In the genomic region with DNA sequence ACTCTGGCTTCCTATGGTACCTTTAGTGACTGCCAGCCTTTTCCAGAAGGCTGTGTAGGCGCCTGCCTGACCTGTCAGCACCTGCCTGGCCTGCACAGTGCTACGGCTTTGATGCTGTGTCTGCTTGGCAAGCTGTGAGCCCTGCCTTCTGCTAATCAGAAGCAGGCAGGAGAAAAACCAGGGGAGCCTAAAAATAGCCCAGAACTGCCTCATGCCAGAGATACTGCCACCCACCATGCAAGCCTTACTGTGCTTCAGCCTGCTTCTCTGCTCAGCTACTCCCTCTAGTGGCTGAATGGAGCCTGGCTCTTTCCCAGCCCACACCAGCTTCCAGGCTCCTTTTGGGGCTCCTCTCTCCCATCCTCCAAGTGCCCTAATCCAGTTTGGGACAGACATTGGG, we compare ENCODE assay signal across 9 mouse cellular contexts. TPM values are rescaled to one million over a fixed set of nuclear protein-coding genes. Genes with fewer than 3 reads are reported as not detected.
DNase-seq lines count a peak whose midpoint lies in the region; ATAC-seq lines count a peak whose summit lies in the region.
"Had no signal": no experiment of that assay in that cellular context is flagged by ENCODE, and none has a peak within 500 bp of the region (broad histone marks: within the 10 kb centered on the region; RNA-seq: fewer than 3 reads in every experiment).

No protein-coding gene starts in this region.

- 52% methylated on average over 2 of the region's 2 CpGs for WGBS in forebrain, embryonic 11.5 days
- WGBS in heart, embryonic 15.5 days = 13% methylated on average over 2 of the region's 2 CpGs
- 19% methylated on average over 2 of the region's 2 CpGs for WGBS in liver, embryonic 13.5 days (ENCODE audit: insufficient replicate concordance)
- 45% methylated on average over 2 of the region's 2 CpGs for WGBS in stomach, embryonic 15.5 days

- no peak overlapping the region for H3K4me3 ChIP-seq in forebrain, embryonic 11.5 days (ENCODE audit: low read depth, low read length)
- H3K4me3 ChIP-seq in heart, embryonic 15.5 days = no peak overlapping the region
- no peak overlapping the region for H3K4me3 ChIP-seq in liver, embryonic 13.5 days (replicated peaks)
- H3K4me3 ChIP-seq in stomach, embryonic 15.5 days (replicated peaks) = no peak overlapping the region
- H3K4me3 ChIP-seq: erythroblast, embryonic 14.5 days had no signal

- ATAC-seq in forebrain, embryonic 11.5 days (replicated peaks; ENCODE audit: low FRiP score) = no peak
- peak; percentile 96 for ATAC-seq in heart, embryonic 15.5 days (replicated peaks; ENCODE audit: insufficient number of reproducible peaks, insufficient read depth, low FRiP score, low read depth)
- ATAC-seq in liver, embryonic 13.5 days (ENCODE audit: low read depth) = peak; percentile 88
- peak; percentile 75 for ATAC-seq in stomach, embryonic 15.5 days (ENCODE audit: insufficient read depth, low FRiP score, low read depth)

- no peaks in the 10 kb centered on the region for H3K9me3 ChIP-seq in forebrain, embryonic 11.5 days (ENCODE audit: control insufficient read depth, low read length)
- no peaks in the 10 kb centered on the region for H3K9me3 ChIP-seq in heart, embryonic 15.5 days (replicated peaks)
- H3K9me3 ChIP-seq in liver, embryonic 13.5 days (replicated peaks) = no peaks in the 10 kb centered on the region
- no peaks in the 10 kb centered on the region for H3K9me3 ChIP-seq in stomach, embryonic 15.5 days

- H3K27me3 ChIP-seq in forebrain, embryonic 11.5 days (ENCODE audit: control insufficient read depth, insufficient read depth, low read length) = no peaks in the 10 kb centered on the region; the same call in 1 of the 2 replicates
- H3K27me3 ChIP-seq in heart, embryonic 15.5 days = no peaks in the 10 kb centered on the region
- H3K27me3 ChIP-seq in liver, embryonic 13.5 days = no peaks in the 10 kb centered on the region
- H3K27me3 ChIP-seq in stomach, embryonic 15.5 days (replicated peaks) = no peaks in the 10 kb centered on the region

- peaks cover 11% of the 10 kb centered on the region; the same call in 1 of the 2 replicates for H3K36me3 ChIP-seq in forebrain, embryonic 11.5 days (ENCODE audit: control insufficient read depth, insufficient read depth, low read length)
- peaks cover 73% of the 10 kb centered on the region for H3K36me3 ChIP-seq in heart, embryonic 15.5 days
- peaks cover 99% of the 10 kb centered on the region for H3K36me3 ChIP-seq in liver, embryonic 13.5 days
- peaks cover 63% of the 10 kb centered on the region for H3K36me3 ChIP-seq in stomach, embryonic 15.5 days

- peak; percentile 60 to 69 for DNase-seq in CD8-positive naive resting alpha-beta T cell, adult 2 months (ENCODE audit: low read depth in 2 of 2, low spot score in 2 of 2)
- DNase-seq in c-Kit-positive CD71-negative TER-119-negative erythroid progenitor cells, embryonic 14.5 days (ENCODE audit: low read depth) = peak; percentile 70
- peak; percentile 84 for DNase-seq in forebrain, embryonic 11.5 days (ENCODE audit: low spot score)
- peak; percentile 80 to 82 for DNase-seq in kidney, postnatal 25 days
- DNase-seq in liver, embryonic 13.5 days = peak; percentile 66
- peak; percentile 66 for DNase-seq in neural tube, embryonic 10.5 days (ENCODE audit: extremely low spot score, low spot score)

- no peak overlapping the region for H3K27ac ChIP-seq in forebrain, embryonic 11.5 days (ENCODE audit: low read depth, low read length)
- H3K27ac ChIP-seq in heart, embryonic 15.5 days = peak overlapping the region; percentile 93
- H3K27ac ChIP-seq in liver, embryonic 13.5 days = peak overlapping the region; percentile 79
- H3K27ac ChIP-seq in stomach, embryonic 15.5 days = peak overlapping the region; percentile 54

- no peaks in the 10 kb centered on the region for H3K4me1 ChIP-seq in forebrain, embryonic 11.5 days (replicated peaks; ENCODE audit: control insufficient read depth, insufficient read depth, low read length)
- peaks cover 49% of the 10 kb centered on the region for H3K4me1 ChIP-seq in heart, embryonic 15.5 days (replicated peaks)
- H3K4me1 ChIP-seq in liver, embryonic 13.5 days (replicated peaks) = peaks cover 38% of the 10 kb centered on the region
- peaks cover 6% of the 10 kb centered on the region; the same call in 1 of the 2 replicates for H3K4me1 ChIP-seq in stomach, embryonic 15.5 days

- H3K9ac ChIP-seq in forebrain, embryonic 11.5 days (ENCODE audit: low read length) = no peak overlapping the region
- H3K9ac ChIP-seq in heart, embryonic 15.5 days = no peak overlapping the region
- H3K9ac ChIP-seq in liver, embryonic 13.5 days = no peak overlapping the region
- H3K9ac ChIP-seq in stomach, embryonic 15.5 days = no peak overlapping the region

- H3K4me2 ChIP-seq in forebrain, embryonic 11.5 days (ENCODE audit: low read depth, low read length, severe bottlenecking) = no peak overlapping the region
- H3K4me2 ChIP-seq in heart, embryonic 15.5 days = no peak overlapping the region
- H3K4me2 ChIP-seq in liver, embryonic 13.5 days = no peak overlapping the region
- H3K4me2 ChIP-seq in stomach, embryonic 15.5 days = no peak overlapping the region

RNA-seq across cellular contexts. Expression of gene Dot1l, which starts 19.5 kb away (rescaled TPM):
- 34.5 and 34.9 TPM in 2 replicates for polyA plus RNA-seq in forebrain, embryonic 11.5 days (2014; fragmentation: Nextera tagmentation; extraction: Ambion mirVana)
- polyA plus RNA-seq in heart, embryonic 15.5 days (2015; fragmentation: Nextera tagmentation; extraction: Ambion mirVana) = 16.1 and 22.4 TPM in 2 replicates
- 7.4 and 7.8 TPM in 2 replicates for polyA plus RNA-seq in liver, embryonic 13.5 days (2015; fragmentation: Nextera tagmentation; extraction: Ambion mirVana)
- polyA plus RNA-seq in stomach, embryonic 15.5 days (2015; fragmentation: Nextera tagmentation; extraction: Ambion mirVana) = 17.3 and 17.4 TPM in 2 replicates

RNA-seq across cellular contexts. Expression of gene Sf3a2, which starts 23.4 kb away (rescaled TPM):
- polyA plus RNA-seq in forebrain, embryonic 11.5 days (2014; fragmentation: Nextera tagmentation; extraction: Ambion mirVana) = 116 and 119 TPM in 2 replicates
- polyA plus RNA-seq in heart, embryonic 15.5 days (2015; fragmentation: Nextera tagmentation; extraction: Ambion mirVana) = 38.3 and 48.3 TPM in 2 replicates
- 35.7 and 48.5 TPM in 2 replicates for polyA plus RNA-seq in liver, embryonic 13.5 days (2015; fragmentation: Nextera tagmentation; extraction: Ambion mirVana)
- 52.6 and 62.0 TPM in 2 replicates for polyA plus RNA-seq in stomach, embryonic 15.5 days (2015; fragmentation: Nextera tagmentation; extraction: Ambion mirVana)

RNA-seq across cellular contexts. Expression of gene Plekhj1, which starts 23.9 kb away (rescaled TPM):
- polyA plus RNA-seq in forebrain, embryonic 11.5 days (2014; fragmentation: Nextera tagmentation; extraction: Ambion mirVana) = 160 and 163 TPM in 2 replicates
- 65.2 and 83.1 TPM in 2 replicates for polyA plus RNA-seq in heart, embryonic 15.5 days (2015; fragmentation: Nextera tagmentation; extraction: Ambion mirVana)
- 97.5 and 105 TPM in 2 replicates for polyA plus RNA-seq in liver, embryonic 13.5 days (2015; fragmentation: Nextera tagmentation; extraction: Ambion mirVana)
- polyA plus RNA-seq in stomach, embryonic 15.5 days (2015; fragmentation: Nextera tagmentation; extraction: Ambion mirVana) = 117 and 118 TPM in 2 replicates

RNA-seq across cellular contexts. Expression of gene Amh, which starts 30.5 kb away (rescaled TPM):
- 0.15 and 0.16 TPM in 2 replicates for polyA plus RNA-seq in forebrain, embryonic 11.5 days (2014; fragmentation: Nextera tagmentation; extraction: Ambion mirVana)
- 0.16 and 0.19 TPM in 2 replicates for polyA plus RNA-seq in heart, embryonic 15.5 days (2015; fragmentation: Nextera tagmentation; extraction: Ambion mirVana)
- not detected in 2 replicates for polyA plus RNA-seq in liver, embryonic 13.5 days (2015; fragmentation: Nextera tagmentation; extraction: Ambion mirVana)
- polyA plus RNA-seq in stomach, embryonic 15.5 days (2015; fragmentation: Nextera tagmentation; extraction: Ambion mirVana) = not detected in 2 replicates

RNA-seq across cellular contexts. Expression of gene Ap3d1, which starts 32.5 kb away (rescaled TPM):
- 84.2 and 86.3 TPM in 2 replicates for polyA plus RNA-seq in forebrain, embryonic 11.5 days (2014; fragmentation: Nextera tagmentation; extraction: Ambion mirVana)
- 45.0 and 51.4 TPM in 2 replicates for polyA plus RNA-seq in heart, embryonic 15.5 days (2015; fragmentation: Nextera tagmentation; extraction: Ambion mirVana)
- 24.9 and 25.6 TPM in 2 replicates for polyA plus RNA-seq in liver, embryonic 13.5 days (2015; fragmentation: Nextera tagmentation; extraction: Ambion mirVana)
- 76.1 and 82.3 TPM in 2 replicates for polyA plus RNA-seq in stomach, embryonic 15.5 days (2015; fragmentation: Nextera tagmentation; extraction: Ambion mirVana)
